Mouse (Mus musculus) cerebellum, adult 2 months (tissue): ENCODE results near the gene A230072I06Rik.

Experiments used
- CTCF ChIP-seq: fragments of 200-500 bp; IDR thresholded peaks from 2 replicates; pipeline ENCODE4 v1.5.1; 2011; ENCODE audit warnings: low read depth, mild to moderate bottlenecking, control low read depth, low read length, moderate library complexity, borderline replicate concordance; ENCODE audit not compliant: insufficient read depth
- POLR2A ChIP-seq: fragments of 200-500 bp; IDR thresholded peaks from 2 replicates; pipeline ENCODE4 v1.6.1; 2011; ENCODE audit warnings: low read length, control low read depth, borderline replicate concordance; ENCODE audit not compliant: insufficient read depth

GRCm38 (mm10) chr8:12323238-12323637, 44.6 kb downstream of the A230072I06Rik start:
- TF ChIP-seq POLR2A (no peak), CTCF (no peak)
